In genomic region chr19:25399511-25400211, GRCm38 (mm10) we compare ENCODE assay signal across 9 mouse cellular contexts.
A peak's percentile ranks its signal among the peaks of the same experiment; 100 is the strongest.
DNase-seq lines count a peak whose midpoint lies in the region; ATAC-seq lines count a peak whose summit lies in the region.
"Had no signal": no experiment of that assay in that cellular context is flagged by ENCODE, and none has a peak within 500 bp of the region (broad histone marks: within the 10 kb centered on the region; RNA-seq: fewer than 3 reads in every experiment).

No protein-coding gene starts in this region.

- H3K27ac ChIP-seq in hindbrain, embryonic 11.5 days (ENCODE audit: low read depth, low read length) = no peak overlapping the region; the same call in 1 of the 2 replicates
- H3K27ac ChIP-seq in limb, embryonic 13.5 days = peak overlapping the region; percentile 91
- H3K27ac ChIP-seq in neural tube, embryonic 13.5 days (replicated peaks) = peak overlapping the region; percentile 57

- H3K27me3 ChIP-seq in hindbrain, embryonic 11.5 days (ENCODE audit: control insufficient read depth, insufficient read depth, low read length) = no peaks in the 10 kb centered on the region
- no peaks in the 10 kb centered on the region for H3K27me3 ChIP-seq in limb, embryonic 13.5 days
- peaks cover 11% of the 10 kb centered on the region; the same call in 1 of the 2 replicates for H3K27me3 ChIP-seq in neural tube, embryonic 13.5 days

- peak overlapping the region; percentile 3; the same call in 1 of the 2 replicates for H3K4me2 ChIP-seq in hindbrain, embryonic 11.5 days (replicated peaks; ENCODE audit: low read depth, low read length)
- H3K4me2 ChIP-seq in limb, embryonic 13.5 days (replicated peaks) = peak overlapping the region; percentile 53
- peak overlapping the region; percentile 40 for H3K4me2 ChIP-seq in neural tube, embryonic 13.5 days

- peak; percentile 50 for DNase-seq in 416B (ENCODE audit: low read depth)
- peak; percentile 60 for DNase-seq in embryo, embryonic 10 days (ENCODE audit: low spot score)
- DNase-seq in hindbrain, embryonic 11.5 days (ENCODE audit: low spot score) = peak; percentile 50
- DNase-seq in cerebellum, adult 18-20 months = no peak
- no peak for DNase-seq in left cerebral cortex, postnatal 36 days (ENCODE audit: low spot score in 2 of 2)

- peaks cover 8% of the 10 kb centered on the region for H3K4me1 ChIP-seq in hindbrain, embryonic 11.5 days (replicated peaks; ENCODE audit: control insufficient read depth, insufficient read depth, low read length)
- peaks cover 89% of the 10 kb centered on the region for H3K4me1 ChIP-seq in limb, embryonic 13.5 days
- peaks cover 49% of the 10 kb centered on the region for H3K4me1 ChIP-seq in neural tube, embryonic 13.5 days (replicated peaks)
- H3K4me1 ChIP-seq: megakaryocyte, embryonic 14.5 days had no signal

- intact Hi-C loops in left cerebral cortex, postnatal 36 days (cut with DNase I) = no loop called here

- H3K4me3 ChIP-seq in hindbrain, embryonic 11.5 days (ENCODE audit: low read depth, low read length) = no peak overlapping the region
- no peak overlapping the region for H3K4me3 ChIP-seq in limb, embryonic 13.5 days
- H3K4me3 ChIP-seq in neural tube, embryonic 13.5 days = no peak overlapping the region
- H3K4me3 ChIP-seq: megakaryocyte, embryonic 14.5 days had no signal

- no peaks in the 10 kb centered on the region for H3K9me3 ChIP-seq in hindbrain, embryonic 11.5 days (ENCODE audit: control insufficient read depth, low read length)
- H3K9me3 ChIP-seq in limb, embryonic 13.5 days = peaks cover 11% of the 10 kb centered on the region; the same call in 1 of the 2 replicates
- no peaks in the 10 kb centered on the region for H3K9me3 ChIP-seq in neural tube, embryonic 13.5 days
- H3K9me3 ChIP-seq: megakaryocyte, embryonic 14.5 days had no signal

- 27% methylated on average over 9 of the region's 9 CpGs for WGBS in hindbrain, embryonic 11.5 days
- 9% methylated on average over 9 of the region's 9 CpGs for WGBS in limb, embryonic 13.5 days
- WGBS in neural tube, embryonic 13.5 days = 9% methylated on average over 9 of the region's 9 CpGs

- no peak overlapping the region for H3K9ac ChIP-seq in hindbrain, embryonic 11.5 days (ENCODE audit: low read depth, low read length)
- 0 out of 2 replicates have a peak overlapping the region, but pooled peaks have one; percentile 25 for H3K9ac ChIP-seq in limb, embryonic 13.5 days
- H3K9ac ChIP-seq in neural tube, embryonic 13.5 days = no peak overlapping the region

- H3K36me3 ChIP-seq in hindbrain, embryonic 11.5 days (ENCODE audit: control insufficient read depth, insufficient read depth, low read length) = no peaks in the 10 kb centered on the region
- no peaks in the 10 kb centered on the region for H3K36me3 ChIP-seq in limb, embryonic 13.5 days
- no peaks in the 10 kb centered on the region for H3K36me3 ChIP-seq in neural tube, embryonic 13.5 days

- 0 out of 2 replicates have a peak, but pooled peaks have one; percentile 23 for ATAC-seq in hindbrain, embryonic 11.5 days (ENCODE audit: low FRiP score)
- ATAC-seq in limb, embryonic 13.5 days (ENCODE audit: low FRiP score, low read depth) = no peak
- no peak for ATAC-seq in neural tube, embryonic 13.5 days (ENCODE audit: low read depth)
- no peak for ATAC-seq in monocyte, adult 5-6 weeks (replicated peaks; ENCODE audit: insufficient number of reproducible peaks, low FRiP score, low TSS enrichment, poor library complexity, severe bottlenecking)

Comparison
In these comparisons a context has a peak if more than half of its experiments do, and no peak if none do; other contexts are left out.
1. DNase-seq: peak in 416B (single experiment), embryo, embryonic 10 days (single experiment) and hindbrain, embryonic 11.5 days (single experiment); none in cerebellum, adult 18-20 months (0 of 2) and left cerebral cortex, postnatal 36 days (0 of 2).
2. H3K4me2 ChIP-seq: peak in every context shown above with its lines; median percentile 53 in limb, embryonic 13.5 days; 40 in neural tube, embryonic 13.5 days; 3 in hindbrain, embryonic 11.5 days.